Mouse (Mus musculus) T-helper 2 cell (primary cell): ENCODE results near the gene Pdap1.
"Not testable (repeated sequence)": the region's sequence is repeated elsewhere in the genome, so short reads cannot be mapped to it uniquely, and the experiment has no call there.

Source experiments
- in situ Hi-C: fragments of 300-600 bp; cut with MboI, MseI; formaldehyde crosslinking; loops from one replicate; pipeline ENCODE4 v1.15.1; 2025; ENCODE audit warnings: high pct_unique_total_duplicates

The Pdap1 gene

GRCm38 (mm10) chr5:145083201-145083600 lies 56.8 kb downstream of the Pdap1 start:
- in situ Hi-C loops = not testable (repeated sequence)

GRCm38 (mm10) chr5:145081866-145082613 lies 58.0 kb downstream of the Pdap1 start:
- in situ Hi-C loops = no loop called here
